Mouse (Mus musculus): ENCODE data around the gene Maml2.

DNA sequence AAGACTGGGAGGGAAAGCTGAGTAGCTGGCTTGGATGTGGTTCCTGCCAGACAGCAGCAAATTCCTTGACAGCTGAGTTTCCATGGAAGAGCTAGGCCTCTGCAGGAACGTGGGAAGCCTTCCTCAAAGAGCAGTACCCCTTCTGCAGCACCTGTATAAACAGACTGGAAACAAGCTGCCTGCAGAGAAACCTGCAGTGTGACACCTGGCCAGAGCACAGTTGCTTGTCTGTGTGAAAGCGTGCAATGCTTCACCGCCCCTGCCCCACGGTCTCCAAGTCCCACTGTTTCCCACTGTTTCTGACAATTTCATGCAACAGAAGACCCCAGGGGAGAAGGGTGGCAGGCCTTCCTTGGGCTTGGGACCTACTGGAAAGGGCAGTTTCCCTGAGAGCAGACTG lies 241.8 kb downstream of the Maml2 start:
- TF ChIP-seq POLR2A (IDR thresholded peaks at IDR 0.05; ENCODE audit: insufficient read length, low read depth) (no peak), TCF12 (IDR thresholded peaks at IDR 0.05; ENCODE audit: insufficient read depth, poor library complexity, severe bottlenecking) (no peak), USF1 (IDR thresholded peaks at IDR 0.05; ENCODE audit: low read depth) (no peak), MYOG (IDR thresholded peaks at IDR 0.05; ENCODE audit: control insufficient read depth in 1 of 3, insufficient read depth in 1 of 3, insufficient read length in 2 of 3, low read depth in 2 of 3) (no peak), POLR2AphosphoS2 (IDR thresholded peaks at IDR 0.05; ENCODE audit: insufficient read length, low read depth) (no peak), CEBPB (IDR thresholded peaks at IDR 0.05; ENCODE audit: insufficient read depth, poor library complexity, severe bottlenecking) (no peak), REST (IDR thresholded peaks at IDR 0.05; ENCODE audit: insufficient read depth, insufficient read length) (no peak), MYOD1 (IDR thresholded peaks at IDR 0.05; ENCODE audit: control insufficient read depth in 1 of 3, insufficient read length in 2 of 3, low read depth in 2 of 3) (no peak), E2F4 (IDR thresholded peaks at IDR 0.05; ENCODE audit: insufficient read depth) (no peak), MAX (IDR thresholded peaks at IDR 0.05; ENCODE audit: low read depth) (no peak), SRF (IDR thresholded peaks at IDR 0.05; ENCODE audit: control insufficient read depth, insufficient read length, low read depth) (no peak), TCF3 (IDR thresholded peaks at IDR 0.05; ENCODE audit: insufficient read length, low read depth) (no peak)
